Mouse (Mus musculus): Measurements from ENCODE around the gene Btbd18.

Gene Btbd18

DNA sequence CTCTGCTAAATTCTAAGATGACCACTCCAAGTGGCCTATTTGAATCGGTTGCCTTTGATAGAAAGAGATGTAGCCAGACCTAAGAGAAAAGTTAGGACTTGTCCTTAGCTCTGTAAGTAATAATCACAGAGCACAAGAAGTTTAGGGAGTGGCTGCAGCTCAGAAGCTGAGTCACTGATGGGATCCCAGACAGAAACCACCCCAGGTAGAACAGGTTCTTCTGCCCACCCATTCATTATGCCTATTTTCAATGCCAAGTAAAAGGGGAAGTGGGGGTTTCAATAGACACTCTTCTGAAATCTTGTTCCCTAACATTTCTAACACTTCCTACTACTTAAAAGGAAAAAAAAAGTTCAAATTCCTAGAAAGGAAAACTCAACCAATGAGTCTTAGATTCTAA is 46.4 kb downstream of the Btbd18 start:
- no peak for DNase-seq

DNA sequence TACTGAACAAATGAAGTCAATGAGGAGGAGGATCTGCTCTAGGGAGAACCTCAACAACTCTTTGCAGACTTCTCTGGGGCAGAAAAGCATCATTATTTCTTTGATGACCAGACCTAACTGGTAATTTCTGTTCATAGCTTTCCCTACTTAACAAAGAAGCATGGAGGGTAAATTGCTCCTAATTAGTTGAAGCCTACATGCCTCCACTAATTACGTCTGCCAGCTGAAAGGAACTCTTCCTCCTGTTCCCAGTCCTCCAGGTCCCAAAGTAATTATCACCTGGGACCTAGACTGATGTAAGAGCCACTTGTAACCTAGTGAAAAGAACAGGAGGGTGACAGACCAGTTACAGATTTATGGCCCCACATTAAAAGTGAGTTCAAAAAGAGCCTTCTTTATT is 48.6 kb downstream of the Btbd18 start:
- DNase-seq = no peak

DNA sequence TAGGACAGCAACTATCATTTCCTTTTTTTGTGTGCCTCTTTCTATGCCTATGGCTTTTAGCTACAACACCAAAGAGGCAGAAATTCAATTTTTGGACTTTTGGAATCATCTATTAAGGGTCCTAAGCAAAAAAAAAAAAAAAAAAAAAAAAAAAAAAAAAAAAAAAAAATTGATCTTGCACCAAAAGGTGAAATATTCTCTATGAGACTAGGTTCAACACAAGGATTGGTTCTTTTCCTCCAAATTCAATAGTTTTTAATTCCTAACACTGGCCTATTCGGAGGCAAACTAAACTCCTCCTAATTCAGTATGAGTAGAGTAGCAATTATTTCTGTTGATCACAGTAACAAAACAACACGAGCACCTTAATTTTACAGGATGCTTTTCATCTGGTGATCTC is 53.0 kb downstream of the Btbd18 start:
- no peak for DNase-seq

DNA sequence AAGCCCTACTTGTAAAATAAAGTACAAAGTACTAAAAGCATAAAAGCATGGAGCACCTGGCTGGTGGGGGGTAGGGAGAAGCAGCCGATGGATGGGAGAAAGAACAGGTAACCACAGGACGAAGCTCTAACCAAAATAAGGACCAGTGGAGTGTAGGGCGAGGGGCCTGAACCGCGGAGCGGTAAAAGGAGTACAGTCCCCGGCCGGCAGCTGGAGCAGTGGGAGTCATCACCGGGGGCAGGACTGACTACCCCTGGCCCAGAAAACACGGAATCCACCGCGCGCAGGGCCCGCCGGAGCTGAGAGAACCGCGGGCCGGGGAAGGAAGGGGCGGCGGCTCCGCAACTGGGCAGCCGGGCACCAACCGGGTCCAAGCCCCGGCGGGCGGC is 55.5 kb downstream of the Btbd18 start:
- DNase-seq = no peak

DNA sequence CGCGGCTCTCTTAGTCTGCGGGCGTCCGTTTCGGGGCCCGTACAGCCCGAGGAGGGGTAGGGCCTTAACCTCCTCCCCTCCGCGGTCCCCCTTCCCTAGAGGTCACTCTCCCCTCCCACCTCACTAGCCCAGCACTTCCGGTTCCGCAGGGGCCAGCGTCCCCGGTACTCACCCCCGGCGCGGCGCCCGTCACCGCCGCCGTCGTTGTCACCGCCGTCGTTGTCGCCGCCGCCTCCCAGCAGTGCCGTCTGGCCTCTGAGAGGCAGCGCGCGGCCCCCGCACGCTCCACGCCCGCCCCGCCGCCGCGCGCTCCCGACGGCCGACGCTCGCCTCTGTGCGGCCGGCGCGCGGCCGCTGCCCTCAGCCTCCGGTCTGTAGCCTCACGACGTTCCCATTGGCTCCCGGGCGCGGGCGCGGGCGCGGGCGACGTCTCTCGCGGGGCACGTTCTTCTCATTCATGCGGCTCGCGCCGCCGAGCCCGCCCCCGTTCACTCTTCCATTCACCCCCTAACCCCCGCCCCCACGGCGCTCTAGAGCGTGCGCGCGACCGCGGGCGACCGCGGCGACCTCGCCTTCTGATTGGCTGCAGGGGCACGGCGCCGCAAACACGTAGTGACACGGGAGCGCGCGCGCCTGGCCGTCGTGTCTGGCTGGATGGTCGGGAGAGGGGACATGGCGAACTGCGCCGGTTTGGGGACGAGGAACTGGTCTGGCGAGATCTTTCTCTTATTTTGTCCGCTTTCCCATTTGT is 56.1 kb downstream of the Btbd18 start, which contains the start of gene Zdhhc5:
TSS of gene Zdhhc5 (minus strand) at position 370 of the 751 bp plus-strand sequence.
- peak; percentile 99 for DNase-seq

DNA sequence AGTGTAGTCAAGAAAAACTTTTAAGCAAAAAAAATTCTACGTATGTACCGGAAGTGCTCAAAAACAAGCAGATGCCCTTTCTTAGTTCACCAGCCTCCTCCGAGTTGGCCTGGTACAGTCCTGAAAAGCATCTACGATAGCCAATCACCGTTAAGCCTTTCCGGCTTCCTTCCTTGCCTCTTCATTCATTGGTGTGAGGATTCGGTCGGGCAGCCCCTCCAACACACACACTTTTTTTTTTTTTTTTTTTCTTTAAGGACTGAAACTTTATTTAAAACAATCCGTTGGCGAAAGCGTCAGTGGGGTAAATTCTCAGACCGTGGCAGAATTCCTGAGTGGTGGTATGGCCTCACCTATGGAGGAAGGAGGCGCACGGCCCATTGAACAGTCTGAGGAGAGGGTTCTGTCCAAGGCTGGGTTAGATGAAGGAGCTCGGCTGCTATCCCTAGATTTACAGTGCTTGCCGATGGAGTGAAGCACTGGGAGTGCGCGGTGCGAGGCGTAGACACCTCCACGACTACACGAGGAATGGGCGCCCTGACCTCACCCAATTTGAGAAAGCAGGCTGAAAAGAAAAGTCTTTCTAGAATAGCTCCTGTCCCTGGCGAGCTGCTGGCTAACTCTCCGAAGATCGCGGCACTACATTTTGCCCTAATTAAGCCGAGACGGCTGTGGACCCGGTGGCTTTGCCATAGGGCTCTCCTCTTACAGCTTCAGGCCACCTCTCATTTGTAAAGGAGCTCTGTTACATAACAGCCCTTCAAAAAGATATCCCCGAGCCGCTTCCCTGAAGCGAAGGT is 56.9 kb downstream of the Btbd18 start:
- DNase-seq = peak; percentile 92

DNA sequence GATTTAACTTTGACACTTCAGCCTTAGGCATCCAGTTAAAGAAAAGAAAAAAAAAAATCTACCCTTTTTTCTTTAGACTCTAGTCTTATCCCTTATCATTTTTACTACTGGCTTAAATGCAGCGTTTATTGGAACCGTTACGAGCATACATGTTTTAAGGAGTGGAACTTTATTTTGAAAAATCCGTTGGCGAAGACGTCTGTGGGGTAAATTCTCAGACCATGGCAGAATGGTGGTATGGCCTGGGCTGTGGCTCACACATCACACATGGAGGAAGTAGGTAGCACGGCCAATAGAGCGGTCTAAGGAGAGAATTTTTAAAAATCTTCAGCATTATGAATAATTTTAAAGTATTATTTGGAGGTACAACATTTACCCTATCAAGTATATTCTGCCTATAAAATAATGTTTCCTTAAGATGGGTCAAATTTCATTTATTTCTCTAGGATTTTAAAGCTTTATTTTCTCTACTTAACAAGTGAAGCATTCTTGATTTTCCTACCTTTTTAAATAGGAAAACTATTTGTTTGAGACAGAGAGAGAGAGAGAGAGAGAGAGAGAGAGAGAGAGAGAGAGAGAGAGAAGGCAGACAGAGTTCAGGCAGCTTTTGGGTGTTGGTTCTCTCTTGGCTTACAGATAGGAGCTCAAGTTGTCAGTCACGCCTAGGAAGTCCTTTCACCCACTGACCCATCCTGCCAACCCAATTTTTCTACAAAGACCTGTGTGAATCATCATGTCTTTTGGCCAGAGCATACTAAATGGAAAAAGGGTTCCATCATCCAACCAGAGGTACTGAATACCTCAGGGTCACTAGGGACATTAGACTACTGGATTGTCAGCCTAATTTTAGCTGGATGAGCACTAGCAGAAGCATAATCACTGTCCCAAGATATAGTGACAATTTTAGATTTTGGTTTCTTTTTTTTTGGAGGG is 57.8 kb downstream of the Btbd18 start:
- no peak for DNase-seq

DNA sequence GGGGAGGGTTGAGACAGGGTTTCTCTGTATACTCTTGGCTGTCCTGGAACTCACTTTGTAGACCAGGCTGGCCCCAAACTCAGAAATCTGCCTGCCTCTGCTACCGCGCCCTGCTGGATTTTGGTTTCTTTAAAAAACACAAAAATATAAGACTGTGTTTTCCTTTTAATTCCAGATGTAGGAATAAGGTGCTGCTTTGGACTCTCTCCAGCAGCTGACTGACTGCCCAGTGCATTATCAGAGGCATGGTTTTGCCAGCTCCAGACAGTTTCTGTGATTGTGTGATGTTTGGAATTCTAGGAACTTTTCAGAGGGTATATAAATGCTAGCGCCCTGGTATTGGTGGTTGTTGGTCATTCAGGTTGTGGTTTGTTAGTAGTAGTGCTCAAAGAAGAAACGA is 58.5 kb downstream of the Btbd18 start:
- no peak for DNase-seq
